Mouse (Mus musculus) c-Kit-positive CD71-positive TER-119-positive erythroid progenitor cells, embryonic 14.5 days (primary cell): ENCODE measurements around the gene Rspry1.

Experiments
- DNase-seq: peaks from one replicate; pipeline ENCODE4 v3.0.0-alpha.2; 2013; ENCODE audit warnings: low spot score

Gene Rspry1

DNA sequence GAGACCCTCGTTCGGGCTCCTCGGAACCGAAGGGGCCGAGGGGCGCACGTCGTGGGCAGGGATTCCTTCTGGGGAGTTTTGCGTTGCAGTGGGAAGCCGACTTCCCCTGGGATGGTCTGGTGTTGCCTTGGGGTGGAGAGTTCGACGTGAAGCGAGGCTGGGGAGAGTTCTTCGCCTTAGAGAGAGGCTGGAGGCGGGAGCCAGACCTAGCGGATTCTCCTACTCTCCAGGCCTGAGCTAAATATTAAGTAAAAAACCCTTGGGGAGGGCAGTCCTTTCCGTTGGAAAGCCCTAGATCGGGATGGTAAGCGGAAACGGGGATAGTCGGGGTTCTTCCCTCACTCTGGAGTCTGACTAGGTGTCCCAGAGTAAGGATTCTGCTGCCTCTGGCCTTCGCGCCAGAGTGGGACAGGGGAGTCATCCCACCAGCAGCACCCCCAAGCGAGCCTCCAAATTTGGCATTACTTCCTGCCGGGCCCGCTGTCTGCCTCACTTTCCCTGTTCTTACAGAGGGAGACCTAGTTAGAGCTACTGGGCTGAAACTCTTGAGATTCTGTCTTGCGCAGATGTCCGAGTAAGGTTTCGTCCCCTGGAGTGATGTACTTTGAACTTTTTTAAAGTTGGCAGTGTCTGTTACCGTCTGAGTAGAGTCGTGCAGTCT lies 864 bp downstream of the Rspry1 start:
- DNase-seq: peak; percentile 44

- DNase-seq: no peak
Observed at GRCm38 (mm10) chr8:94604030-94604429, 2.3 kb downstream of the Rspry1 start.

DNA sequence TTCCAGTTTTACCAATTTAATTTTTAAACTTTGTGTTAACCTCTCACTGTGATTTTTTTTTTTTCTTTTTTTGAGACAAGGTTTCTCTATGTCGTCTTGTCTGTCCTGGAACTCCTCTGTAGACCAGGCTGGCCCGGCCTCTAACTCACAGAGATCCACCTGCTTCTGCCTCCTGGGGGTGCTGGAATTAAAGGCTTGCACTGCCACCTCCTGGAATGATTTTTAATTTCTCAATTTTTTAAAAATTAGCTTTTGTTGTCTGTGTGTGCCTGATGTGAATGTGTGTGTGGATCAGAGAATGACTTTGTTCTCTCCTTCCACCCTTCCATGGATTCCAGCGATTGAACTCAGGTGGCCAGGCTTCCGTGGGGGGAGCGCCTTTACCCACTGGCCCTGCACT lies 5.3 kb downstream of the Rspry1 start:
- DNase-seq: no peak

- DNase-seq: no peak
Observed at GRCm38 (mm10) chr8:94624885-94625284, 23.1 kb downstream of the Rspry1 start.

DNA sequence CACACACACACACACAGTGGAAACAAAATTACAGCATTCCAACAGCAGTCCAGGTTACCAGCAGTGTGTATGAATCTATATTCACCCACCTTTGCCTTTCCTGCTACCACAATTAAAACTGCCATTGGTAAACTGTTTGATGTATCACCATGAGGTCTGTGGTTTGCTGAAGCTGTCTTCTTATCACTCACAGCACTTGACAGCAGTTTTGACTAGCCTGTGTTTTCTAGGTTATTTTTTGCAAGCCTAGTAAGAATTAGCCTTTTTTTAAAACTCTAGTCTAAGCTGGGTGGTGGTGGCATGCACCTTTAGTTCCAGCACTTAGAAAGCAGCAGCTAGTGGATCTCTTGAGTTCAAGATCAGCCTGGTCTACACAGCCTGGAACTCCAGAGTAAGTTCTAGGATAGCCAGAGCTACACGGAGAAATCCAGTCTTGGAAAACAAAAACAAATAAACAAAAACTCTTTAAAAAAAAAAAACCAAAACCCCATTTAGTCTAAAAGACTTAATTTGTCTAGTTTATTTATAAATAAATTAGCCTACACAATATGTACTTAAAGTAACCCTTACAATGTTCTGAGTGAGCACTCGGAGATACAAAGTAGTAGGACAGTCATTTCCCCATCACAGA lies 31.9 kb downstream of the Rspry1 start:
- peak; percentile 38 for DNase-seq

DNA sequence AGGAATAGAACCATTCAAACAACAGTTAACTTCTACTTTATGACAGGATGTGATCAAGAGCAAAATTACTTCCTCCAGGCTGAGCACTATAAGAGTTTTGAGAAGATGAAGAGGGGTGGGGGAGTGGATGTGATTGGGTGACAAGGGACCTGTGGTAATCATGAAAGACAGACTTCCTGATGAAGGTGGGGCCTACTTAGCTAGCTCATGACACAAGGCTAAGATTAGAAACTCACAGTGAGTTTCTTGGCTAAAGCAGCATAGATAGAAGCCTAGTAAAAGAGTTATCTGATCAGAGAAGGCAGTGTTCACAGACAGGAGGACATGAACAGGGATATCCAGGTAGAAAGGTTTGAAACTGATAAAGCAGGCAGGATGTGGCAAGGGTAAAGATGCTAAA lies 32.5 kb downstream of the Rspry1 start:
- peak; percentile 62 for DNase-seq

DNA sequence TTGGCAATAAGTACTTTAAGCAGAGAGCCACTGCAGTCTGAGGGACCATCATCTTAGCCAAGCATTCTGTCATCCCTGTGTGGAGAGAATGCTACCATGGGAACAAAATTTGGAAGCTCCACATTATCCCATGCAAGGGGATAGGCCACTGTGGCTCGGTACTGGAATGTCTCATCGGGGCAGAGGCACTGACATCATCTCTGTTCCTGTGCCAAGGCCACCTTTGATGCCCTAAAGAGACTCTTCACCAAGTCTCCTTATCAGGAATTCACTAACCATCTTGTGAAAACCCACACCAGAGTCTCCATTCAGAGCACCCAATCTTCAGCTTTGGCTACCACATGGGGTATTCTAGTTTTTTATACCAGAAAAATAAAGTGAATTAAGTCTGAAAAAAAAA lies 39.4 kb downstream of the Rspry1 start:
- no peak for DNase-seq

GRCm38 (mm10) chr8:94641938-94642337 lies 40.2 kb downstream of the Rspry1 start:
- DNase-seq: no peak

- DNase-seq: no peak
Observed at GRCm38 (mm10) chr8:94645202-94645601, 43.5 kb downstream of the Rspry1 start.

- DNase-seq: no peak
Observed at GRCm38 (mm10) chr8:94646165-94646564, 44.4 kb downstream of the Rspry1 start.

GRCm38 (mm10) chr8:94649496-94649895 lies 47.8 kb downstream of the Rspry1 start:
- no peak for DNase-seq

- no peak for DNase-seq
Observed at GRCm38 (mm10) chr8:94652951-94653350, 51.2 kb downstream of the Rspry1 start.

DNA sequence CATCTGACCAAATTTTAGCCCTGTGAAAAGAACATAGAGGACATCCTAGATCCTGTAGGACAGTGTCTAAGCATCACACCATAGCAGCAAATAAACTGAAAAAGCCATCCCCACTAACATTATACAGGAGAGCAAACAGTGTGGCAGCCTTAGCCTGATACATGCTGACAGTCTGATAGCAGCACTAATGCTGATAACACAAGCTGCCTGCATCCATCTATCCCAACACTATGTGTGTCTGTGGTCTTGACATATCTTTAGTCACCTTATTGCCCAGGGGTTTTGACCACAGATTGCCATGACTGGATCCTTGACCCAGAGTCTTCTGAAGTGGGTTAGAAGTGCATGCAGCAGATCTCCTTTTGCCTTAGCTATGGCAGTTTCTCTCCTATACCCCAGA lies 53.3 kb downstream of the Rspry1 start:
- peak; percentile 13 for DNase-seq

DNA sequence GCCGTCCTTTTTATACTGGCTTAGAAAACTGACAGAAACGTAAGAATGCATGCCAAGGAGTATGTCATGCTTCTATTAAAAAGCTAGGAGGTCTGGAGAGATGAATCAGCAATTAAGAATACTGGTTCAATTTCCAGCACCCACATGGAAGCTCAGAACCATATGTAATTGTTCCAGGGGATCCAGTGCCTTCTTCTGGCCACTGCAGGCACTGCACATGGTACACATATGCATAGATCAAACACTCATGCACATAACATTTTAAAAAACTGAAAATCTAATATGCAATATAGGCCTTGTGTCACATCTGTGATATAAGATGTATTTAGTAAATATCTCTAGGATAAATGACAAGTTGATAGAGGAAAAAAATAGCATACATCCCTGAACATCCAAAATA lies 56.3 kb downstream of the Rspry1 start:
- no peak for DNase-seq

GRCm38 (mm10) chr8:94660418-94660817 lies 58.7 kb downstream of the Rspry1 start:
- DNase-seq: no peak

- DNase-seq: no peak
Observed at GRCm38 (mm10) chr8:94664722-94665121, 63.0 kb downstream of the Rspry1 start.

GRCm38 (mm10) chr8:94666456-94667308 lies 64.9 kb downstream of the Rspry1 start, which contains the start of gene Arl2bp:
Gene Arl2bp, plus strand, starts transcription at chr8:94666600.
- DNase-seq: peak; percentile 92

DNA sequence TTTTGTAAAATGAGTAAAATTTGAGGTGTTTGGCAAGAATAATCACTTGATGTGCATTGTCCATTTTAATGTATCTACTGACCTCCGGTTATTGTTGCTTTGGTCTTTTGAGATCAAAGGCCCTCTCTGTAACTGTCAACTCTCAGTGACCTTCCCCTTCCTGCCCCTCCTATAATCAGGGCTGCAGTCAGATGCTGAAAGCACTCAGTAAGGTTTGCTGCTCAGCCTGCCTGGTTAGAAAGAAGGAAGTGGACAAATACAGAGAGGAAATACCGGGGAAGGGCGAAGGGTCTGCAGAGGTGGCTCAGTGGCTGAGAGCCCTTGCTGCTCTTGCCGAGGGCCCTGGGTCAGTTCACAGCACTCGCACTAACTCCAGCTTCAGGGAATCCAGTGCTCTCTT lies 72.6 kb downstream of the Rspry1 start:
- no peak for DNase-seq

DNA sequence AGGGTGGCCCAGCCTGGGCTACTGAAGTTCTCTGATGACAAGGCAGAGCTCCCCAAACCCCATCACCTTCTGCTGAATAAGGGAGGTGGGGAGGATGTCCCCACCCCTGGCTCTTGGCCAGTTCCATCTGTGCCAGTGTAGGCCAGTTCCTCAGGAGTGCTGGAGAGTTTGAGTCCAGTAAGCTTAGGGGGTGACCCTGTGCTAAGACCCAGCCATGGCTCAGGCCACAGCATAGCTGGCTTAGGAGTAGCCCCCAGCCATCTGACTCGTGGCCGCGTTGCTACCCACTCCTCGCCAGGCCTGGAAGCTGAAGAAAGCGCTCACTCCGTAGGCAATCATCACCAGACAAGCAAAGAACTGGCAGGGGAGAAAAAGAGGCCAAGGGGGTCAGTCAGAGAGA lies 74.2 kb downstream of the Rspry1 start:
- no peak for DNase-seq

GRCm38 (mm10) chr8:94678582-94678981 lies 76.8 kb downstream of the Rspry1 start:
- no peak for DNase-seq

DNA sequence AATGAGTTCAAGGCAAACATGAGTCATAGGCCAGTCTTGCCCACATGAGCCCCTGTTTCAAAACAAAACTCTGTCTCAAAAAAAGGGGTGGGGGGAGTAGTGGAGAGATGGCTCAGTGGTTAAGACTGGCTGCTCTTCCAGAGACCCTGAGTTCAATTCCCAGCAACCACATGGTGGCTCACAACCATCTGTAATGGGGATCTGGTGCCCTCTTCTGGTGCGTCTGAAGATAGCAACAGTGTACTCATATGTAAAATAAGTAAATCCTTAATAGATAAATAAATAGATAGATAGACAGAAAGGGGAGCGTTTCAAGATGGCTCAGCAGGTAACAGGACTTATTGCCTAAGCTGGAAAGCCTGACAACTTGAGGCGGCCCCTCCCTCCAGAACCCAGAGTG lies 78.7 kb downstream of the Rspry1 start:
- DNase-seq: no peak

GRCm38 (mm10) chr8:94682732-94683524 lies 81.2 kb downstream of the Rspry1 start:
- DNase-seq: no peak
